Mouse (Mus musculus): ENCODE results near the gene Mak.

Gene Mak

DNA sequence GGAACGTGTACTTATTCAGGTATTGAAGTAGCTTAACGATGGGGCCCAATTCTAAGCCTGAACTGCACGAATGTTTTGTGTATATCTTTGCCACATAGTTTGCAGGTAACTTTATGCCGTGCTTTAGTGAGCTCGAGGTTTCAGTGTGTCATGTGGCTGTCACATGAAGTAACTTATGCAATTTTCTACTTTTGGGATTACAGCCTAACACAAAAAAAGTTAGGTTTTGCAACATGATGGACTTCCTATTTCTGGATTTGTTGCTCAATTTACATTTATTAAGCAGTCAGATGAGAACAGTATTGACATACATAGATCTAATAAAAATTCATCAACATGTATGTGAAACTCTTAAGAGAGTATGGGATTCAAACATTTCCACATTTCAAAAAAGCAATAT lies 5.7 kb downstream of the Mak start:
- DNase-seq (ENCODE audit: low spot score in 2 of 2) = no peak

GRCm38 (mm10) chr13:41071617-41072016 lies 7.9 kb downstream of the Mak start:
- DNase-seq (ENCODE audit: low spot score in 2 of 2) = no peak

DNA sequence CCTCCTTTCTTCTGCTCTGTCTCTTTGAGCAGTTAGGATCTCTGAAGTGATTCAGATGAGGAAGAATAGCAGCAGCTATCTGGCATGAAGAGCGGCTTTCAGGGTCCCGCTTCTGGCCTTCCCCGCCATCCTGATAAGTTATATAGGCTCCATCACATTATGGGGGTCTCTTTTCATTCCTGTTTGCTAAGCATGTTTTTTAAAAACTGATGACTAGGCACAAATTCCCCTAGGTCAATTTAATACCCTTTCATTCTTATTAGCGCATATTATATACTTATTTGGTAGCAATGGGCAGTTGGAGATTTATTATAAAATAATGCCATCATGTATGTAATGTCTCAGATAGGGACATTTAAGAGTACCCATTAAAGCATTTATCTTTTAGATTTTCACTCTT lies 11.9 kb downstream of the Mak start:
- no peak for DNase-seq (ENCODE audit: low spot score in 2 of 2)

- DNase-seq (ENCODE audit: low spot score in 2 of 2) = no peak
Observed at GRCm38 (mm10) chr13:41051965-41052364, 27.5 kb downstream of the Mak start.

DNA sequence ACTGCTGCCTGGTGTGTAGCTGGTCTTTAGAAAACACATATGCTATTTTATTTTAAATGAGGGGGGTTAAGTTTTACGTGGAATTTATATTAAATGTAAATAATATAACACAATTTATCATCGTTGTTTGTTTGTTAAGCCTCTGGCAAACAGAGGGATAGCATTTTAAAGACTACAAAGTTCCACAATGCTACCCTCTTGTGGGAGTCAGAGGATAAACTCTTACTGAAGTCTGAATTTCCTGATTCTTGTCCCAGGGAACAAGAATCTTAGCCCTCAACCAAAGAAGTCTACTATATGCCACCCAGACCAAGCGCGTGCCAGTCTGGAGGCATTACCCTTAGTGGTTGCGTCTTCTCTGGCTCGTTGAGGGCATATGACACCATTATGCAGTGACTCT lies 32.2 kb downstream of the Mak start:
- DNase-seq (ENCODE audit: low spot score in 2 of 2) = no peak

DNA sequence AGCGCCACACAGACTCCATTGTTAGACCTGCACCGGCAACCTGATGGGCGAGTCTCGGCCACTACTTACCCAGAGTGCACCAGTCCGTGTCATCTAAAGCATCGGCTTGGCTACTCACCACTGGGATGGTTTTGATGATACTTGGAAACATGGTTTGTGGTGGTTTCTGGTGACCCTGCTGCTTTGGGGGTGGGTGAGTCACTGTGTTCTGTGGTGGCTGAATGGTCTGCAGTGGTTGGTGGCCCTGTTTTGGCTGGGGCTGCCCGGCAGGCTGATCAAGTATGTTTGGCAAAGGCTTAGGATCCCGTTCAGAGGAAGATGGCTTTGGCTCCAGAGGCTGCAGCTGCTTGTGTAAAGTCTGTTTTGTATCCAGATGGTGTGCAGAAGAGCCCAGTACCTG lies 33.6 kb downstream of the Mak start:
- DNase-seq (ENCODE audit: low spot score in 2 of 2) = no peak

DNA sequence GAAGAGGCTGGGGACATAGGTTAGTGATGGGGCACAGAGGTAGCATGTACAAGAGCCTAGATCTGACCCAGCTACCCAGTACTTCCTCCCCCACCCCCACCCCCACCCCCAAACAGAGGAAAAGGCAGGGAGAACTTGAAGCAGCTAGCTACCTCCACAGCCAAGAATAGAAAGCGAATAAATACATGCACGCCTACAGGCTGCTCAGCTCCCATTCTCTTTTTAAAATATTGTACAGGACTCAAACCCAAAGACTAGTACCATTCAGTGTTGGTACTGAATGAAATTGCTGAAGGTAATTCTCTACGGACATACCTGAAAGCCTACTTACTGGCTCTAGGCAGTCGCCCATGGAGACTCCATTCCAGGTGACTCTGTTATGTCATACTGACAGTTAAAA lies 37.0 kb downstream of the Mak start:
- DNase-seq (ENCODE audit: low spot score in 2 of 2) = peak in 1 of 2 experiments; percentile 9

DNA sequence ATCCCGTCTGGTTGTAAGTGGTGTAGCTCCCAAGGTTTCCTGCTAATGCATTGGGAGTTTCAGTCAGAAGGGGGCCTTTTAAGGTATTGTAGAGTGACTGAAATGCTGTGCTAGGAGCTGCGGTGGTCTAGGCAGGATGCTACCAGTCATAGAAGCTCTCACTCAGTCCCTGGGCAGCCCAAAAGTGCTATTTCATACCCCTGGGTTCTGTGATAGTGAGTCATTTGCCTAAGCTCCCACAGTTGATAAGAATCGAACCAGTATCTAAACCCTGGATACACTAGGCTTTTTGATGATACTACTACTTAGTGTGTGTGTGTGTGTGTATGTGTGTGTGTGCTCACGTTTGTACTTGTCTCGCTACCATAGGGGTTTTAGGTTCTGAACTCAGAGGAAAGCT lies 49.4 kb downstream of the Mak start:
- no peak for DNase-seq (ENCODE audit: low spot score in 2 of 2)

DNA sequence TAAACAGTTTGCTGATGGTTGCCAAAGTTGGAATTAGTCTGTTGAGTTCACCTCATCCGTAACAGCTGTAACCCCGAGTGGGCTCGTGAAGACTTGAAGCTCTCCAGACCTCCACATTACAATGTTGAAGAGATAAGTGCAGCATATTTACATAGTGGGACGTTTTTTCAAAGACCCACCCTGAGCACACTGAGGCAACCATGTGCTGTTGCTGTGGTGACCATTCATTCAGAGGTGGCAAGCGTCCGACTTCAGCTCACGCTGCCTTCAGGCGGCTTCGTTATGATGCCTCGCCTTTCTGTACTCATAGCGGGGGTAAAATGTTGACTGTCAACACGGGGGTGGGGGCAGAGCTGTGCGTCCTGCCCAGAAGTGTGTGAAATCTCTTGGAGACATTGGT lies 57.4 kb downstream of the Mak start:
- no peak for DNase-seq (ENCODE audit: low spot score in 2 of 2)

- no peak for DNase-seq (ENCODE audit: low spot score in 2 of 2)
Observed at GRCm38 (mm10) chr13:41021607-41022006, 57.9 kb downstream of the Mak start.

- no peak for DNase-seq (ENCODE audit: low spot score in 2 of 2)
Observed at GRCm38 (mm10) chr13:41020494-41020893, 59.0 kb downstream of the Mak start.

DNA sequence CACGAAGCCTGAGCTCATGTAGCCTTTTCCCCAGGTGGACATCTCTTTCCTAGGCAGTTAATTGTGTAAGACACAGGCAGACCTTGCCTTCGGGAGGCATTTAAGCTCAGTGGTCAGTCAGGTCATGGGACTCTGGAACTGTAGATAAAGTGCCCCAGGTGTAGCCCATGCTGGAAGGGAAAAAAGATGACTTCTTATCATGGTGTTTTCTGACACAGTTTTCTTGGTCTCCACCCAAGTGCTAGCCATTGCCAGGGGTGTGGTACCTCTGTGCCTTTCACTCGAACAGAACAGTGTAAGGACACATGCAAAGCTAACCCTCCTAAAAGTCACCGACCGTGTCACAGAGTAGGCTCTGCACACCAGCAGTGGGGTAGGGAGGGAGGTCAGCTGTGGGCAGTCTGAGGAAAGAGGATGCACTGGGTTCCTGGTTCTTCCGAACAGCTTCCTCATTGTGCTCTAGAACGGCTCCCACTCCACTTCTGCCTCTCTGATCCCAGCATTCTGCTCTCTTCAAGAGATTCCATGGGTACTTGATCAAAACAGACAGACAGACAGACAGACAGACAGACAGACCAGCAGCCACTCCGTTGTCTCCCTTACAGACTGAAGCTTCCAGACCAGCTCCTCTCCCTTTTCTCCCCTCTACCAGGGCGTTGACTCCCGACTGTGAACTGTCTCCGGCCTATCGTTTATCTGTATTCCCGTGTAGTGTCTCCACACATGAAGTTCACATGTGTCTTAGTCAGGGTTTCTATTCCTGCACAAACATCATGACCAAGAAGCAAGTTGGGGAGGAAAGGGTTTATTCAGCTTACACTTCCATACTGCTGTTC lies 60.5 kb downstream of the Mak start:
- DNase-seq (ENCODE audit: low spot score in 2 of 2) = no peak

DNA sequence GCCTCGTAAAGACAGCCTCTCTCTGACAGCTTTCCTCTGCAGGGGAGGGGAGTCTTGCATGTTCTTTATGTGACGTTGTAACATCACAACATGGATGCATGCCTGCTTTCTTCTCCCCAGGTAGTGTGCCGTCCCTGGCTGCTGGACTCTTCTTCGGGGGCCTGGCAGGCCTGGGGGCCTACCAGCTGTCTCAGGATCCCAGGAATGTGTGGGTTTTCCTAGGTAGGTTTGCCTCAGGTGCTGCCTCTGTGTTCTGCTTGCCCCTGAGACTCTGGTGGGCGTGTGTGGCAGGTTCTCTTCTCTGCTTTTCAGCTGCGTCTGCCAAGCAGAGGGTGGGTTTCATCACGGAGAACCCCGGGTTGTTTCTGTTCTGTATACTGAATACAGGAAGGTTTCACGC lies 61.3 kb downstream of the Mak start:
- DNase-seq (ENCODE audit: low spot score in 2 of 2) = no peak

DNA sequence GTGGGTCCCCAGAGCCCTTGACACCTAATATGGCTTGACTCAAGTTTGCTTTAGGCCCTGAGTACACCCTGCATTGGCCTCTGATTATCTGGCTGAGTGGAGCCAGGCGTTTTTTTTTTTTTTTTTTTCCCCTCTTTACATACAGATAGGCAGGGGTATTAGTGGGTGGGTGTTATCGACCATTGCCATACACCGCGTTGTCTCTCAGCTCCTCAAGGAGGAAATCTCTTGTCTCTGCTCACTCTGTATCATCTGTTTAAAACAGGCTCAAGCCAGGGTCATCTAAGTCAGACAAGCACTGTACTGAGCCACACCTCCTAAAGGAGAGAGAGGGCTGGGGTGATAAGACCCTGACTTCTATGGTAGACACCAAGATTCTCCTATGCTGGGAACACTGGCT lies 61.7 kb downstream of the Mak start:
- DNase-seq (ENCODE audit: low spot score in 2 of 2) = no peak

- peak in 1 of 2 experiments; percentile 6 for DNase-seq (ENCODE audit: low spot score in 2 of 2)
Observed at GRCm38 (mm10) chr13:41016797-41017405, 62.6 kb downstream of the Mak start.

- peak; percentile 92 to 94 for DNase-seq (ENCODE audit: low spot score in 2 of 2)
Observed at GRCm38 (mm10) chr13:41015829-41016634, 63.5 kb downstream of the Mak start, which contains the start of gene Tmem14c. Gene Tmem14c (plus strand): TSS chr13:41016292.

DNA sequence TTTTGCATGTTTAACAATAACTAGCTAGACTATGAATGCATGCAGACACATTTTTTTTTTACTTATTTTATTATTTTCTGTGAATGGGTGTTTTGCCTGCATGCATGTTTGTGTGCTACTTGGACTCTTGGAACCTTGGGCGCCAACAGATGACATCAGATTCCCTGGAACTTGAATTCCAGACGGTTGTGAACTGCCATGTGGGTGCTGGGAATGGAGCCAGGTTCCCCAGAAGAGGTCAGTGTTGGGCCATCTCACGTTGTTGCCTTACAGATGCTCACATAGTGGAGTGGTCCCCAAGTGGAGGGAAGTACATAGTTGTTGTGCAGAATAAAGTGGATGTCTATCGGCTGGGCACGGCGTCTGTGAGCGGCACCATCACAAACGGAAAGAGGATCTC lies 70.6 kb downstream of the Mak start:
- no peak for DNase-seq (ENCODE audit: low spot score in 2 of 2)

- DNase-seq (ENCODE audit: low spot score in 2 of 2) = no peak
Observed at GRCm38 (mm10) chr13:41008271-41008670, 71.2 kb downstream of the Mak start.

DNA sequence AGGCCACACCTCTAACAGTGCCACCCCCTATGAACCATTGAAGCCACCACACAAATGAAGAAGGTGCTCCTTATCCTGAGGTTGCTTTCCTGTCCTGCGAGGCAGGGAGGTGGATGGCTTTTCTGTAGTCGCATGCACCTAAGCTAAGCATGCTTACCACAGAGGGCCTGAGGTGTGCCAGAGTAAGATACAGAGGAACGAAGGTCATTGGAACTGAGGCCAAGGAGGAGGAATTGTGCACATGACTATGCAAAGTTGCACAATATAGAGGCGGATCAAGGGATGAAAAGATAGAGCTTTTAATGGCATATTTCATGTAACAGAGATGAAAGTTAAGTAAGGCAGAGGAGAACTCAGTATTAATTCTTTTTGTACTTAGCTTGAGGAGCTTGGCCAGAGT lies 73.3 kb downstream of the Mak start:
- no peak for DNase-seq (ENCODE audit: low spot score in 2 of 2)

GRCm38 (mm10) chr13:41002001-41002400 lies 77.5 kb downstream of the Mak start:
- DNase-seq (ENCODE audit: low spot score in 2 of 2) = no peak

- DNase-seq (ENCODE audit: low spot score in 2 of 2) = peak; percentile 94 to 95
Observed at GRCm38 (mm10) chr13:41000926-41001639, 78.4 kb downstream of the Mak start, which contains the start of gene Pak1ip1. Gene Pak1ip1 (plus strand): TSS chr13:41001023.
